Mouse (Mus musculus) midbrain, embryonic 10.5 days (tissue): ENCODE results near the gene Gm40193. TPM values are rescaled to one million over a fixed set of nuclear protein-coding genes. Genes with fewer than 3 reads are reported as not detected.
A peak's percentile ranks its signal among the peaks of the same experiment; 100 is the strongest.

ENCODE experiments used
- DNase-seq: peaks from one replicate; pipeline ENCODE4 v3.0.0-alpha.2; 2017; ENCODE audit warnings: low spot score
- H3K27ac ChIP-seq: fragments of 300-500 bp; sonication (generic); replicated peaks from 2 replicates; pipeline ENCODE4 v1.5.1; 2016; ENCODE audit warnings: mild to moderate bottlenecking
- H3K27me3 ChIP-seq: fragments of 300-500 bp; sonication (generic); 2 replicates; pipeline ENCODE4 v1.6.1; 2016; ENCODE audit warnings: low read depth, mild to moderate bottlenecking; ENCODE audit not compliant: poor library complexity, severe bottlenecking
- H3K36me3 ChIP-seq: fragments of 300-500 bp; sonication (generic); 2 replicates; pipeline ENCODE4 v1.6.1; 2016; ENCODE audit warnings: mild to moderate bottlenecking, moderate library complexity
- H3K4me1 ChIP-seq: fragments of 300-500 bp; sonication (generic); 2 replicates; pipeline ENCODE4 v1.6.1; 2016
- H3K4me3 ChIP-seq: fragments of 300-500 bp; sonication (generic); 2 replicates; pipeline ENCODE4 v1.5.1; 2016; ENCODE audit warnings: mild to moderate bottlenecking, moderate library complexity
- H3K9me3 ChIP-seq: fragments of 300-500 bp; sonication (generic); replicated peaks from 2 replicates; pipeline ENCODE4 v1.6.1; 2016; ENCODE audit warnings: mild to moderate bottlenecking
- WGBS: fragments of 180-500 bp; shearing (Covaris S2); methylation state at CpG from one replicate; pipeline ENCODE4 v1.1.7; 2016; 5-methylcytosine and 5-hydroxymethylcytosine counted together
- polyA plus RNA-seq: library from polyadenylated mRNA; unstranded; fragments of >200 nt; fragmentation: Nextera tagmentation; extraction: Ambion mirVana; gene quantifications from 2 replicates; pipeline ENCODE4 v1.2.1, GENCODE M21; 2016

The Gm40193 gene
- polyA plus RNA-seq, 1 experiment from 2014 or later: not detected

GRCm38 (mm10) chr11:70512709-70513342, 19.9 kb downstream of the Gm40193 start:
- 80% methylated on average over 7 of the region's 7 CpGs for WGBS
- Histone ChIP-seq H3K27ac (no peak overlapping the region), H3K36me3 (no peaks in the 10 kb centered on the region), H3K4me1 (peaks cover 19% of the 10 kb centered on the region), H3K4me3 (no peak overlapping the region), H3K27me3 (peaks cover 19% of the 10 kb centered on the region; the same call in 1 of the 2 replicates), H3K9me3 (no peaks in the 10 kb centered on the region)
- DNase-seq: no peak

GRCm38 (mm10) chr11:70511825-70512224, 20.9 kb downstream of the Gm40193 start:
- Histone ChIP-seq H3K27ac (no peak overlapping the region), H3K4me1 (peaks cover 19% of the 10 kb centered on the region), H3K4me3 (no peak overlapping the region), H3K27me3 (peaks cover 19% of the 10 kb centered on the region; the same call in 1 of the 2 replicates), H3K9me3 (no peaks in the 10 kb centered on the region), H3K36me3 (no peaks in the 10 kb centered on the region)
- no peak for DNase-seq
- 88% methylated on average over 7 of the region's 7 CpGs for WGBS

GRCm38 (mm10) chr11:70511242-70511641, 21.5 kb downstream of the Gm40193 start:
- no peak overlapping the region for H3K4me3 ChIP-seq
- no peaks in the 10 kb centered on the region for H3K9me3 ChIP-seq
- no peaks in the 10 kb centered on the region for H3K36me3 ChIP-seq
- H3K27me3 ChIP-seq: peaks cover 19% of the 10 kb centered on the region; the same call in 1 of the 2 replicates
- H3K4me1 ChIP-seq: peaks cover 19% of the 10 kb centered on the region
- DNase-seq: no peak
- 84% methylated on average over 2 of the region's 2 CpGs for WGBS
- no peak overlapping the region for H3K27ac ChIP-seq

GRCm38 (mm10) chr11:70509753-70510564, 22.8 kb downstream of the Gm40193 start:
- Histone ChIP-seq H3K27me3 (peaks cover 24% of the 10 kb centered on the region; the same call in 1 of the 2 replicates), H3K4me1 (peaks cover 19% of the 10 kb centered on the region), H3K27ac (no peak overlapping the region), H3K4me3 (peak overlapping the region; percentile 29), H3K36me3 (no peaks in the 10 kb centered on the region), H3K9me3 (no peaks in the 10 kb centered on the region)
- DNase-seq: peak; percentile 48
- 9% methylated on average over 19 of the region's 19 CpGs for WGBS

- H3K27me3 ChIP-seq: peaks cover 26% of the 10 kb centered on the region; the same call in 1 of the 2 replicates
- no peak overlapping the region for H3K4me3 ChIP-seq
- H3K36me3 ChIP-seq: no peaks in the 10 kb centered on the region
- WGBS: 79% methylated on average over 7 of the region's 7 CpGs
- no peak overlapping the region for H3K27ac ChIP-seq
- no peaks in the 10 kb centered on the region for H3K9me3 ChIP-seq
- no peak for DNase-seq
- H3K4me1 ChIP-seq: peaks cover 9% of the 10 kb centered on the region
Measured at GRCm38 (mm10) chr11:70506962-70507515, 25.7 kb downstream of the Gm40193 start.

GRCm38 (mm10) chr11:70506385-70506784, 26.4 kb downstream of the Gm40193 start:
- Histone ChIP-seq H3K9me3 (no peaks in the 10 kb centered on the region), H3K4me3 (no peak overlapping the region), H3K27ac (no peak overlapping the region), H3K36me3 (no peaks in the 10 kb centered on the region), H3K4me1 (peaks cover 9% of the 10 kb centered on the region), H3K27me3 (peaks cover 26% of the 10 kb centered on the region; the same call in 1 of the 2 replicates)
- DNase-seq: peak; percentile 45
- 37% methylated on average over 4 of the region's 4 CpGs for WGBS

- peaks cover 5% of the 10 kb centered on the region for H3K4me1 ChIP-seq
- no peak within 1 kb of the TSS for H3K27ac ChIP-seq
- DNase-seq: no peak
- no peaks in the 10 kb centered on the region for H3K36me3 ChIP-seq
- H3K4me3 ChIP-seq: no peak within 1 kb of the TSS
- no peaks in the 10 kb centered on the region for H3K9me3 ChIP-seq
- H3K27me3 ChIP-seq: peaks cover 16% of the 10 kb centered on the region; the same call in 1 of the 2 replicates
- WGBS: 79% methylated on average over 9 of the region's 9 CpGs
Measured at GRCm38 (mm10) chr11:70504970-70505369, 27.8 kb downstream of the Gm40193 start, which contains the start of gene Tm4sf5. TSS of gene Tm4sf5 (plus strand) at chr11:70505244.

GRCm38 (mm10) chr11:70502018-70502417, 30.7 kb downstream of the Gm40193 start:
- 77% methylated on average over 3 of the region's 3 CpGs for WGBS
- H3K36me3 ChIP-seq: no peaks in the 10 kb centered on the region
- no peak for DNase-seq
- peaks cover 6% of the 10 kb centered on the region; the same call in 1 of the 2 replicates for H3K27me3 ChIP-seq
- H3K27ac ChIP-seq: no peak overlapping the region
- no peaks in the 10 kb centered on the region for H3K9me3 ChIP-seq
- H3K4me1 ChIP-seq: no peaks in the 10 kb centered on the region
- no peak overlapping the region for H3K4me3 ChIP-seq

GRCm38 (mm10) chr11:70500476-70500812, 32.3 kb downstream of the Gm40193 start:
- Histone ChIP-seq H3K27ac (no peak overlapping the region), H3K27me3 (peaks cover 6% of the 10 kb centered on the region; the same call in 1 of the 2 replicates), H3K36me3 (no peaks in the 10 kb centered on the region), H3K4me3 (no peak overlapping the region), H3K9me3 (no peaks in the 10 kb centered on the region), H3K4me1 (no peaks in the 10 kb centered on the region)
- WGBS: 97% methylated on average over 1 of the region's 1 CpGs
- no peak for DNase-seq

GRCm38 (mm10) chr11:70499566-70500475, 32.9 kb downstream of the Gm40193 start:
- Histone ChIP-seq H3K4me3 (no peak overlapping the region), H3K36me3 (no peaks in the 10 kb centered on the region), H3K9me3 (no peaks in the 10 kb centered on the region), H3K27ac (no peak overlapping the region), H3K4me1 (no peaks in the 10 kb centered on the region), H3K27me3 (peaks cover under 1% of the 10 kb centered on the region; the same call in 1 of the 2 replicates)
- WGBS: 77% methylated on average over 14 of the region's 14 CpGs
- DNase-seq: no peak

- Histone ChIP-seq H3K4me3 (no peak overlapping the region), H3K27ac (no peak overlapping the region), H3K36me3 (no peaks in the 10 kb centered on the region), H3K27me3 (no peaks in the 10 kb centered on the region), H3K9me3 (no peaks in the 10 kb centered on the region; the same call in 1 of the 2 replicates), H3K4me1 (no peaks in the 10 kb centered on the region)
- 89% methylated on average over 6 of the region's 6 CpGs for WGBS
- DNase-seq: no peak
Measured at GRCm38 (mm10) chr11:70489684-70490083, 43.1 kb downstream of the Gm40193 start.

GRCm38 (mm10) chr11:70489138-70489537, 43.6 kb downstream of the Gm40193 start:
- H3K36me3 ChIP-seq: no peaks in the 10 kb centered on the region
- DNase-seq: no peak
- H3K27me3 ChIP-seq: no peaks in the 10 kb centered on the region
- H3K4me1 ChIP-seq: no peaks in the 10 kb centered on the region
- no peak overlapping the region for H3K4me3 ChIP-seq
- no peak overlapping the region for H3K27ac ChIP-seq
- 83% methylated on average over 3 of the region's 3 CpGs for WGBS
- H3K9me3 ChIP-seq: no peaks in the 10 kb centered on the region; the same call in 1 of the 2 replicates
